Mouse (Mus musculus) left cerebral cortex, adult 2 months (tissue): ENCODE measurements around the gene Slc9b1. TPM values are rescaled to one million over a fixed set of nuclear protein-coding genes. Genes with fewer than 3 reads are reported as not detected.

Source experiments
- DNase-seq, 2 experiments: peaks; one replicate each; pipeline ENCODE4 v3.0.0; 2021 to 2022; ENCODE audit warnings: low spot score in 2 of 2, mixed read lengths in 1 of 2; ENCODE audit errors: extremely low spot score in 1 of 2
- H3K27ac ChIP-seq: fragments of 200-600 bp; 2 replicates; pipeline ENCODE4 v1.8.1; 2022
- H3K4me3 ChIP-seq: fragments of 200-600 bp; 2 replicates; pipeline ENCODE4 v1.8.1; 2022
- CTCF ChIP-seq: fragments of 200-600 bp; IDR thresholded peaks from 2 replicates; pipeline ENCODE4 v1.8.1; 2022; ENCODE audit warnings: antibody characterized with exemption, mild to moderate bottlenecking, moderate library complexity
- intact Hi-C: fragments of 180-260 bp; cut with DNase I; formaldehyde crosslinking; loops from one replicate; pipeline ENCODE4 v1.15.1; 2025
- long read RNA-seq, 2 experiments: library from polyadenylated mRNA; stranded (forward); transcript quantifications; one replicate each; pipeline ENCODE4 v2.0.0; 2021; ENCODE audit warnings: borderline mapping rate in 2 of 2
- total RNA-seq, 2 experiments: library from RNA; stranded (reverse); gene quantifications; 2 replicates each; pipeline ENCODE4 v1.2.3; 2021

Gene Slc9b1
- total RNA-seq = under 1 TPM in 1 of 2 experiments, not detected in 1; 0.52 TPM
- long read RNA-seq, experiment 1, partial matches to known transcripts = 0 of 1 reads
- long read RNA-seq, experiment 1, other reads (novel, unspliced or antisense) = 1 of 1 reads
- long read RNA-seq, experiment 2 = 0 reads

- Histone ChIP-seq H3K4me3 (no peak within 1 kb of the TSS), H3K27ac (no peak within 1 kb of the TSS)
- TF ChIP-seq CTCF = no peak
- DNase-seq = no peak
- intact Hi-C loops = no loop called here
These were observed at the start of gene Slc9b1 for GRCm38 (mm10) chr3:135347739-135348264. TSS of gene Slc9b1 (plus strand) at chr3:135348029.

- no peak for TF ChIP-seq CTCF
- intact Hi-C loops = no loop called here
- H3K4me3 ChIP-seq = no peak overlapping the region
- DNase-seq = peak in 1 of 2 experiments; percentile 28
- no peak overlapping the region for H3K27ac ChIP-seq
These were observed 49.3 kb upstream of the Slc9b1 start for GRCm38 (mm10) chr3:135298560-135298959.

DNA sequence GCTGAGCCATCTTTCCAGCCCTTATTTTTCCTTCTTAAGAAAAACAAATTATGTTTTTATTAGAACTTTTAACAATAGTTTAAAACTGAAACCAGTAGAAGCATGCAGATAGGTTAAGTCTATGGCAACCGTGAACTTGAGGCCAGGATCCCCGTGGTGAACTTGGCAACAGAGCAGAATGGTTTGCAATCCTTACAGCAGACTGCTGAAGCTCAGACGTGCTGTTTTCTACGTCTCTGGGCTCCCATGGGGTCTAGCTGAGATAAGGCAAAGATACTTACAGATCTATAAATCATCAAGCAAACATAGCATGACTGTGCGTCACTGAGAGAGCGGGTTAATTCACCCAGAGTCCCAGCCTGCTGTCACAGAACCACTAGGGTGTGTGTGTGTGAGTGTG, 47.7 kb upstream of the Slc9b1 start:
- DNase-seq = no peak
- no peak for TF ChIP-seq CTCF
- Histone ChIP-seq H3K4me3 (no peak overlapping the region), H3K27ac (no peak overlapping the region)
- intact Hi-C loops = no loop called here

GRCm38 (mm10) chr3:135304060-135304459, 43.8 kb upstream of the Slc9b1 start:
- intact Hi-C loops = no loop called here
- DNase-seq = no peak
- no peak for TF ChIP-seq CTCF
- Histone ChIP-seq H3K4me3 (no peak overlapping the region), H3K27ac (no peak overlapping the region)

- no peak for TF ChIP-seq CTCF
- H3K27ac ChIP-seq = no peak overlapping the region
- DNase-seq = no peak
- no peak overlapping the region for H3K4me3 ChIP-seq
- intact Hi-C loops = no loop called here
These were observed 43.3 kb upstream of the Slc9b1 start for GRCm38 (mm10) chr3:135304566-135304965.

- no peak within 1 kb of the TSS for H3K27ac ChIP-seq
- intact Hi-C loops = no loop called here
- no peak for TF ChIP-seq CTCF
- H3K4me3 ChIP-seq = peak within 1 kb of the TSS; percentile 43
- peak; percentile 25 to 29 for DNase-seq
These were observed 40.2 kb upstream of the Slc9b1 start, which contains the start of gene Slc9b2 for GRCm38 (mm10) chr3:135307411-135308259. TSS of gene Slc9b2 (plus strand) at chr3:135307700.

- no peak for DNase-seq
- Histone ChIP-seq H3K4me3 (no peak overlapping the region), H3K27ac (no peak overlapping the region)
- intact Hi-C loops = no loop called here
- no peak; the same call in 1 of the 2 replicates for TF ChIP-seq CTCF
These were observed 34.8 kb upstream of the Slc9b1 start for GRCm38 (mm10) chr3:135312916-135313491.

GRCm38 (mm10) chr3:135313727-135314126, 34.1 kb upstream of the Slc9b1 start:
- DNase-seq = no peak
- Histone ChIP-seq H3K4me3 (no peak overlapping the region), H3K27ac (no peak overlapping the region)
- TF ChIP-seq CTCF = no peak
- intact Hi-C loops = no loop called here

DNA sequence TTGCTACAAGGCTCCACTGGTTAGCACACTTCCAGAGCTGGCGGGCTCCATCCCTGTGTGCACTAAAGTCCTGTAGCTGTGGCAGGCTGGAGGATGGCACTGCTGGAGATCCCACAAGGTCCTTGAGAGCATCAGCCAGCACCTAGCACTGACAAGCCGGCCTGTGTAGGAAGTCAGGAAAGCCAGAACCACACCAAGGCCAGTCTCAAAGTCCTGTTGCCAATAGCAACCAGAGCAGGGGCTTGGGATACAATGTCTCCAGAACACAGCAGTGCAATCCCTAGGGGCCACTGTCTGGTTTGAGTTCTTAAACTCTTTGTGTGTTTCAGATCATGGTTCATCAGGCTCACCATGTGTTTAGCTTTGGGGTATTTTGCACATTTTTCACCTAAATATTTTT, 33.0 kb upstream of the Slc9b1 start:
- H3K4me3 ChIP-seq = no peak overlapping the region
- no peak overlapping the region for H3K27ac ChIP-seq
- DNase-seq = no peak
- intact Hi-C loops = no loop called here
- TF ChIP-seq CTCF = no peak

GRCm38 (mm10) chr3:135315720-135316425, 32.0 kb upstream of the Slc9b1 start:
- Histone ChIP-seq H3K4me3 (no peak overlapping the region), H3K27ac (no peak overlapping the region)
- no peak; the same call in 1 of the 2 replicates for TF ChIP-seq CTCF
- DNase-seq = no peak
- intact Hi-C loops = no loop called here

DNA sequence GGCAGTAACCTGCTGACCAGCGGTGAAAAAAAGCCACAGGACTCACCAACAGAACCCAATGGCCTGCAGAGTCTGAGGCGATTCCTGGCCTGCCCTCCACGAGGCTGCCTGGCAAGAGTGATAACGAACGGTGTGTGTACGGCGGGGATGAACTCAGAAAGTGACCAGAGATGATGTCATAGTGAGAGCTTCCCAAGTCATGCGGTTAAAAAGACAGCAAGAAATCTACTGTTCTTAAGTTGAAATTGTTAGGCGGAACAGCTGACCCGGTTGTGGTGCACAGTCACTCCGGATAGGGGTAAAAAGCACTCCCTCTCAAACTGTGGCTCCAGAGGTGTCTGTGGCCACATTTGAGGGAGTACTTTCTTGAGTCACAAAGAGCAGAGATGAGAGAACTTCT, 29.5 kb upstream of the Slc9b1 start:
- TF ChIP-seq CTCF = no peak
- intact Hi-C loops = no loop called here
- Histone ChIP-seq H3K27ac (no peak overlapping the region), H3K4me3 (no peak overlapping the region)
- no peak for DNase-seq

DNA sequence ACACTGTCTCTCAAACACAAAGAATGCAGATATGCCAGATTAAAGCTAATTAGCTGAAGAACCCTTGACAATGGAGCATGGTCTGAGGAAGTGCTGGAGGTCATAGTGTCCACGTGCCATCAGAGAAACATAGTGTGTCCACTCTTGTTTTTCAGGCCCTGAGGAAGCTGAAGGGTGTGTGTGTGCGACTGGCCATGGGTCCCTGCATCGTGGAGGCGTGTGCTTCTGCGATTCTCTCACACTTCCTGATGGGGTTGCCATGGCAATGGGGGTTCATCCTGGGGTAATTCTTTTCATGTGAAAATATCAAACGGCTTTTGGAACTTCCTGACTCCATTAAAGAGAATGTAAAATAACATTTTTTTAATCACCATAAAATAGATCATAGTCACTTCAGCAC, 23.5 kb upstream of the Slc9b1 start:
- no peak overlapping the region for H3K27ac ChIP-seq
- DNase-seq = no peak
- intact Hi-C loops = no loop called here
- no peak overlapping the region for H3K4me3 ChIP-seq
- no peak for TF ChIP-seq CTCF
